Mouse (Mus musculus): ENCODE measurements at regions not wholly inside any gene's neighbourhood (a gene's known extent, or its start where the extent isn't known, plus 50 kb on each side); places are given as distances from the start of the nearest gene placed in this dataset.
A peak's percentile ranks its signal among the peaks of the same experiment; 100 is the strongest.

DNA sequence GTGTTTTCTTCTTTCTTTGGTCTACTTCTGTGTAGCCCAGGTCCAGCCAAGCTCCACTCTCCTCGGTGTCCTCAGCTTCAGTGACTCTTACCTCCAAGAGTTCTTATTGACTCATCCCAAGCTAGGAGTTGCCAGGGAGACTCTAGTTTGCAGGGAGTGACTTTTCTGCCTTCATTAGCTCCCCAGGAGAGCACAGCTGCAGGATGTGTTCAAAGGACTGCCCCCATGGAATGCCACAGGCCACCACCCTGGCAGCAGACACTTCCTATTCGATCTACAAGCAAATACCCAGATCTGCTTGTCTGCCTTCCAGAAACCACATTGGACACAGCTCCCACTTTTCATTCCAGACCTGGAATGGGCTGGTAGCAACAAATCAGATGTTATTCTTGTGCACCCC is 269.6 kb upstream of the Tnp1 start:
- no peak for DNase-seq

DNA sequence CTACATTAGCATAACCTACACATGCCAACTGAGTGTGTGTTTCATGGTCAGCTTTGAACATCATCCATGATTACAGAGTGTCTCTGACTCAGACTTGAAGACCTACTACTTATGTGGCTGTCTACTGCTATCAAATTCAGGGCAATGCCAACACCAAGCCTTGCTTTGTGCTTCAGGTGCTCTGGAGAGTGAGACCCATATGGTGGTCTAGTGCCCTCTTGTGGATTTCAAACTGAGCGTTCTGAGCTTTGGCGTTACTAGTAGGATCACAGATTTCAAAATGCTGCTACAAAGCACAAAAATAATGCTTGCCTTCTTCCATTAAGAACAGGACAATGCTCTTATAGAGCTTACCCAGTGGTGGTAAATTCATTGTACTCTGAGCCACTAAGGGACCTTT is 258.8 kb upstream of the Tnp1 start:
- peak; percentile 48 for DNase-seq

DNA sequence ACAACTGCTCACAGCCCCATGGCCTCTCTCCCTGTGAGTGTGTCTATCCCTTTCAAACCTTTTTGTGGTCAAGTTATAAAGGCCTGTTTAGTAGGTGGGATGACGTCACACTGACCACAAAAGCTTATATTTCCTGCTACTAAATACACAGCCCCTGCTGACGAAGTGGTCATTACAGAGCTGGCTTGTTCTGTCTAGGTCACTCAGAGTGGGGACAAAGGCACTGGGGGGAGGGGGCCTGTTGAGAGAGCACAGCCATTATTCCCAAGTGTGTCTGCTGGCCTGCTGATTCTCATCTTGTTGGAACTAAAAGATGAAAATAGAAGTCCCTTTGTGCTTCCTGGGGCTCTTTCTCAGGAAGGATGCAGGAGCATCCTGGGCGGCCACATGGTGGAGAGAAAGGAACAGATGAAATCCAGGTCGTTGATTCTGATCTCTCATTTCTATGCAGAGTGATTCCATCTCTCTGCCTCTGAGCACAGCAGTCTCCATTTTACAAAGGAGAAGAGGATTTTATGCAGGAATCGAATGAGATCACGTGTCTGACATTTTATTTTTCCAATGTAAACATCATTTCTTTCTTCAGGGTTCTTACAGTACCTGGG is 255.2 kb upstream of the Tnp1 start:
- DNase-seq, result no peak

DNA sequence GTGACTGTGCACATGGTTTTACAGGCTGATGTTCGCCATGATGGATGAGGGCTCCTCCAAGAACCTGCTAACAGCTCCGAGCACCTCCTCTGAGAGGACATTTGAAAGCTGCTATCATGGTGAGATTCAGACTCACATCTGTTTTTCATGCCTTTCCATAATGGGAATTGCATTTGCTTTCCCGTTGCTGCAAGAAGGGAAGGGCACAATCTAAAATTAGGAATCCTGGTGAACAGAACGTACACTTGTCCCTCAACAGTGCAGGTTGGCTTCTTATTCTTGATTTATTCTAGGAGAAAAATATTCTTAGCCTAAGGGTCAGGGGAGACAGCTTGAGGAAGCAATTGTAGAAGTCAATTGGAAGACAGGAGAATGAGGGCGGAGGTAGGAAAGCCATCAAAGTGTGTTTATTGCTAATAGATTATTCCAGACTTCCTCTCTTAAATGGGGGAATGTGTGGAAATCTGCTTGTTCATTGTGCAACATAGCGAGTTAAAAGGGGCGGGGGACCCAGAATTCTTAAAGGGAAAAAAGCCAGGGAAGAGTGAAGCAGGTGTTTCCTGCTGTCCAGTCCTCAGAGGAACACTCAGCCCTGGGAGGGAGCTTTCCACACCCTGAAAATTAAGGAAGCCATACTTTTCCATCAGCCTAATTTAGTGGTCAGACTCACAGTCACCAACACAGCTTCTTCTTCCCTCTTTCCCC is 253.5 kb upstream of the Tnp1 start:
- DNase-seq, result no peak

DNA sequence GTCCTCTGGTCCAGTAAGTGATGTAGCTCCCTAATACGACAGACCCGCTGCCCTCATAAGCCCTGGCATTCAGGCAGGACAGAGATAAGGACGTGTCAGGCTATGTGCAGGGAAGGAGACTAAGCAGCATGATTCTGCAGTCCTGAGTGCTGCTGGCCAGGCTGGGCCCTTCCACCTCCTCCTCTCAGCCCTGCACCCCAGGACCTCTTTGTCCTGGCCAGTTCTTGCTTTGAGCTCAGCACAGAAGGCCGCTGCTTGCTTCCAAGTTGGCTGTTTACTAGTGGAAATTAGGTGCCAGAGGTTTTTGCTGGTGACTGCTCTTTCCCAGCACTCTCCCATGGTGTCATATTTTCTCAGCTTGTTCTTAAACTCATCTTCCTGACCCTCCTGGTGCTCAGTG is 249.3 kb upstream of the Tnp1 start:
- DNase-seq, result no peak

DNA sequence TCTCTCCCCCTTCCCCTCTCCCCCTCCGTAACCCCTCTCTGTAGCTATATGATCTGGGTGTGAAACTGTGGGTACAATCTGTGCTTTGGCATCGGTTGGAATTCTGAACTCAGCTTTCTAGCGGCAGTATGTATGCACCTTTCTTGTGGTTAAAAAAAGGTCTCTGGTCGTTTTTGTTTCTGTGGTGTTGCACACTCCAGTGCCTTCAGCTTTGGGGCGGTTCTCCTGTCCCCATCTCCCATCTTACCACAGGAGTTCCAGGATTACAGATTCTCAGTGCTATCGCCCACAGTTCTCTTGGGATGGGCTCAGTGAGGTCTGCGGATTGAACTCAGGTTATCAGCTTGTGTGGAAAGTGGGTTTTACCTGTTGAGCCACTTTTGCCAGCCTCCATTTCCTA is 248.5 kb upstream of the Tnp1 start:
- no peak for DNase-seq

DNA sequence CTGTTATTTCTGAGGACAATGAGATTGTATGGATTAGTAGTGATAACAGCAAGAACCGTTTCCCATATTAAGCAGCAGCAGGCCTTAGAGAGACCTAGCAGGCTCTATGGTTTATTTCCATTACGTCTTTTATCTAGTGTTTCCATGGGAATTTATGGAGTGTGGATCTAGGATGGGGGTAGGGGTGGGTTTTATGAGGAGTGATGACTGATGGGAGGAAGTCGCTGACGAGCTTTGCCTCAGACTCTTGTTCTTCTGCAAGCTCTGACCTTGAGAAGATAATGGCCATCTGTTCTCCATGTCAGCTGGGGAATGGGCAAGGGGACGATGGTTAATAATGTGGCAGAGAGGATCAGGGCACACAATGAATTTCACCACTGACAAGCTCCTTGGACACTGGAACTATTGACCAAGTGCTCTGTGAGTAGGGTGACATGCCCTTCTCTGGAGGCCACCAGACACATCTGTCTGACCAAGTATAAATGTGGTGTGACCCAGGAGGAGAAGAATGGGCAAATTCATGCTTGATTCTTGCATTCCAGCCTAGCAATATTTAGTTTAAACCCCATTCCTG is 243.9 kb upstream of the Tnp1 start:
- DNase-seq, result no peak

DNA sequence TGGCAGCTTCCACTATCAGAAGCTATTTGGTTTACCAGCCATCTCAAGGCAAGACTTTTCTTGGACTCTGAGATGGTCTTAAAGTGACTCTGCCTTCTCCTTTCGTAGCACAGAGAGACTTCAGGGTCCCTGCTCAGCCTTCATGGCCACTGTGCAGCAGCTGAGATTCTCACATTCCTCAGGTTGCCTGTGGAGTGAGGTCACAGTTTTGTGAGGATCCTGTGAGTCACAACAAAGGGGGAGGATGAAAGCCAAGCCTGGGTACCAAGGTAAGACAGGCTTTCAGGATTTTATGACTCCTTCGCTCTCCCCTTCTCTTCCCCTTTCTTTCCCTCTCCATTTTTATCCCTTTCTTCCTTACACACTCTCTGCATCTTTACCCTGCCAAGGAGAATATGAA is 241.6 kb upstream of the Tnp1 start:
- no peak for DNase-seq

DNA sequence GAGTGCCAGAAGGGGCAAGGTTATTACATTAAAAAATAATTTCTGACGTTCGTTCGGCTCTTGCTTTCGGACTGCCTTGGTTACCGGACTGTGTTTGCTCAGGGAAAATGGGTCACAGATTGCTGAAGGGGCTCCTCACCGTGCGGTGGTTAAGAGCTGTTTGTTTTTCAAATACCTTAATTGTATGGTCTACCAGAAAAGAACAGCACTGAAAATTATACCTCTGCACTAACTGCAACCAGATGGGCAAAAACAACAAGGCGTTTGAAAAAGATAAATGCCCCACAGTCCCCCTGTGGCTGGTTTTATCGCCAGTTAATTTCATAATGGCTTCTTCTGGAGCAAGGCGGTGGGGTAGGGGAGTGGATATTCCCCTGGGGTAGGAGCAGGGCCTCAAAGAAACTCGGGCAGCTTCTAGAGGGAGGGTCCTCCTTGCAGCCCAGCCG is 236.2 kb upstream of the Tnp1 start:
- no peak for DNase-seq

DNA sequence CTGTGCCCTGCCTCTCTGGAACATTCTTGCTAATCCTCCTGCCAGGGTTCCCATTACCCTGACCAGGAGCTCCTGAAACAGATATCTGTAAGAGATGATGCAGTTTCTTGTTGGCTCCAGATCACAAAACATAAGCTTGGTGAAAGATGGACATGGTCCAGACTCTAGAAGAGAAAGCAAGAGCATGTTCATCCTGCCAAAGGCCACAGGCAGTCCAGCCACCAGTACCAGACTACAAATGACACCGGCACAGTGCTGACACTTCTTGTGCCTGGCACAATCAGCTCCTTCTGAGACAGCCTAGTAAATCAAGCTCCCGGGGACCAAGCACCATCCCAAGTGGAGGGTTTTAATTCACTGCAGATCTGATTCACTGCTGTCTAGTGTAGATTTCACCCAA is 228.3 kb upstream of the Tnp1 start:
- DNase-seq, result no peak

DNA sequence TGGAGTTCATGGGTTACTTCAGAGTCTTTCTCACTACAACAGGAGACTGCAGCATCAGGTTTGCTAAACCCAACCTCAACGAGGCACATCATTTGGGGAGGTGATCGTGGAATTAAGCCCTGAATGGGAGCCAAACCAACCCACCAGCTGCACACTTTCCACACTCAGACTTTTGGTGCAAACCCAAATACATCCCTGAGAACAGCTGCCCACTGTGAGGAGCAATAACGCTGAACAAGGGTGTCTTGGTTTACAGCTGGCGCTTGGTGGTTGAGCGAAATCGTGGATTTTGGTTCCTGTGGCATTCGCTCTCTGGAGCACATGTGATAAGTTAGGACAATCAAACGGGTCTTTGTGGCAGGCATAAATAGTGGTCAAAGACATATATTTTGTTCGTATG is 226.6 kb upstream of the Tnp1 start:
- DNase-seq, result no peak

DNA sequence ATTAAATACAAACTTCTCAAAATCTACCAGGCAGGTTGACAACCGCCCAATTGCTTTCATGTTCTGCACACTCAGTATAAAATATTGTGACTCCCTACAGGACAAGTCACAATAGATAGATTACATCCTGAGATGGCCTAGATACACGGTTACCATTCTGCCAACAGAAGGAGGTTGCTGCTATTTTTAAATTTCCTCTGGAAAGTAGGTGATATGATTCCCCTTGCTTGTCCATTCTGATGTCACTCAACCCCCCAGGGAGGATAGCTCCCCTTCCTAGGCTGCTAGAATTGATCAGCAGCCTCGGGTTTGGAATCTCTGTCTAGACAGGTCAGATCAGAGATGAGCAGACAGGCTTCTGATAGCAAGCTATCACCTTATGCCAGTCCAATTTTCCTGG is 221.2 kb upstream of the Tnp1 start:
- no peak for DNase-seq

DNA sequence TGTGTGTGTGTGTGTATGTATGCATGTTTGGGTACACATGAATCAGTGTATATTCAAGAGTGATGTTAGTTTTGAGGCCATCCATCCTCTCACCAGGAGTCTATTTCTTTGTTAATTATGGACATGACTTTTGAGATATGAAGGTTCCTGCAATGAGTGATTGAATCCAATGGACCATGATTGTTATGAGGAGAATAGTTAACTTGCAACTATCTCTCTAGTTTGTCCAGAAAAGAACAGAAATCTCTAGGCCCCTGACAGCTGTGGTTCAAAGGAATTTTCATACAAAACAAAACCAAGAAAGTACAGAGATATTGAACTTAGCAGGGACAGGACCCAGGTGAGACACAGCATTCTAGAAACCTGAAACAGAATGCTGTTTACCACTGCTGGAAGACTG is 217.9 kb upstream of the Tnp1 start:
- DNase-seq, result no peak

DNA sequence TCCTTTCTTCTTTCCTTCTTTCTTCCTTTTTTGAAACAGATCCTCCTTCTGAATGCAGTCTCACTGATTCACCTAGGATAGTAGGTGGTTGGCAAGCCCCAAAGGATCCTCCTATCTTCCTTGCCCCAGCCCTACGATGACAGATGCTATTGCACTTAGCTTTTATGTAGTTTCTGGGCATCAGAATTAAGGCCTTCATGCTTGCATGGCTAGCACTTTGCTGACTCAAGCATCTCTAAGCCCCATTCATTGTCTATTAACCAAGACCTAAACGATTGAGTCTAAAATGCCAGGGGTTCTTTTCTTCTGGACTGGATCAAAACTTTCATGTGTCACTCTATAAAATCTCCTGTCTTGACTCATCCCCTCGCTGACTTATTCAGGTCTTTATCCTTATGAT is 217.3 kb upstream of the Tnp1 start:
- DNase-seq, result no peak

DNA sequence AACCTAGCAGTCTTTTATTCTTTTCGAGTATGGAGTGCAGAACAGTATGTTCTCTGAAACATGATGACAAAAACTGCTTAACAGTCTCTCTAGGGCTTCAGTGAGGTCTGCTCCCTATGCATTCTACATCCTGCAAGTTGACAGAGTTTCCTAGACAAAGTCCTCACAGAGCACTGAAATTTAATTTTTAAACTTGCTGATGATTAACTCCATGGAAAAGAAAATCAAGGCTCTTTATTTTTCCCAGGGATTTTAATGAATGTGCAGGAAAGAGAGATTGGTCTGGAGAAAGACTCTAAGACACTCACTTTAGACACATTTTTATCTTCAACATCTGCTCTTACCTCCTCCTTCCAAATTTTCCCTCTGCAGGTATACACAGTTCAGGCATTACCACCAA is 214.9 kb upstream of the Tnp1 start:
- DNase-seq, result no peak

DNA sequence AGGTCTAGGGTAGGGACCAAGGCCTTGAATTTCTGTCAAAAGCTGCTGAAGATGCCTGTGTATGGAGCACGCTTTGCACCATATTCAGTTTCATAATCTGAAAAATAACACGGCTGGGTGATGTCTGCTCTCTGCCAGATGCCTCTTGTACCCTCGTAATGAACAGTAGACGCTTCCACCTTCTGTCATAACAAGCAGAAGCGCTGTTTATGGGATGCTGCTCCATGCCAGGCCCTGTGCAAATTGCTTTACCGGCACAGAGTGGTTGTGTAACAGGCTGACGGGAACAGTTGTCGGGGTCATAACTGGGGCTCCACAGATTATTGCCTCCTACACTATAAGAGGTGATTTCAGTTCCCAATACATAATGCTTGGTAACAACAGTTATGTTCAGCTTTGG is 211.5 kb upstream of the Tnp1 start:
- no peak for DNase-seq

DNA sequence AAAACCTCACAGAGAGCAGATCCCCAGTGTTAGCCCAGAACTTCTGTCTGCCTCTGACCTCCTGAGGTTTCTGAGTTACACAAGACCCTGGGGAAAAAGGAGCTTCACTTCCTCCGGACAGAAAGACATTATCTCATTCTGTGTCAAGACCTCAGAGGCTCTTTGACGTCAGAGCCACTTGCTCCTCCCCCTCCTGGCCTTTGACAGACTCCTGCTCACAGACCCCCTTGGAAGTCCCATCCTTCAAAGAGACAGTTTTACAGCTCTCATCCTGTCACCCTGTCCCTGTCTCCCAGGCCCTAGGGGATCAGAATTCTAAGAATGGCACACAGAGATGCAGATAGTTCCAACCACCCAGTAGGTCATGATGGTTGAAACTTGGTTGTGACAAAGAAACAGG is 206.2 kb upstream of the Tnp1 start:
- DNase-seq, result peak; percentile 77

DNA sequence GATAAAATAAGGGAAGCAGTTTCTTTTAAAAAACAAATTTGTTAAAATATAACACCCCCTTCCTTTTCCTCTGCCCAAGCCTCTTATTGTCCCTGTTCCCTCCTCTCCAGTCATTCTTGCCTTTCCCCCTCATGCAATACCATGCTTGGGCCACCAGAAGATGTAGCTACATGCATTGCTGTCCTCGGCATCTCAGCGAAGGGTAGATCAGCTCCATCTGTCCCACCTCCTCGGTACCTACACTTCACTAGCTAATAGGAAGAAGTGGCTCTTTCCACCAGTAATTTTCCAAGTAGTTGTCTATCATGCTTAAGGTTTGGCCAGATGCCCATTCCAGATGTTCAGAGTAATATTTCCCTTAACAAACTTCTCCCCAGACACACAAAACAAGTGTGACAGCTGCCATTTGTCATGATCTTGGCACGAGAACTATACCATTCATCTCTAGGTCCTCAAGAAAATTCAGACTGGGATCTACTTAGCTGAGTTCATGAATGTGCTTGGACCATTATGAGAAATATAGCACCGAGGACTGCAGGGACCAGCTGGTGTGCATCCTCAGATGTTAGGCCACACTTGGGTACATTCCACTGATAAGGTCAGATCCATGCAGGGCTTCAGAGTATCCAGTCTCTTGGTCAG is 198.7 kb upstream of the Tnp1 start:
- peak; percentile 66 for DNase-seq

DNA sequence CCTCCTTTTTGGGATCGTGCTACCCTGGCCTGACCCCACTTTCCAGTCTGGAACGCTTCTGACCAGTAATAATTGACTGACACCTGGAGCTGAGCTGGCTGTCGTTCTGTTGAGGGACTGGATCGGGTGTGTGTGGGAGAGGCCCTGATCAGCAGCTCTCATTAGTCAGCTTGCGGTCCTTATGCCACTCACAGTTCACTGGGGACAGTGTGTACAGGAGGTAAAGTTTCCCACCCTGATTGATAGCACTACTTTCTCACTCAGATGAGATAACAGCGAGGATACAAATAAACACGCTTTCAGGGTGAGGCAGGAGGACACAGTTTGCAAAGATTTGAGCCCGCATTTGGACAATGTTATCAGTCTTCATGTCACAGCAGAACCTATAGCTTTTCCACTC is 191.7 kb upstream of the Tnp1 start:
- DNase-seq, result no peak

DNA sequence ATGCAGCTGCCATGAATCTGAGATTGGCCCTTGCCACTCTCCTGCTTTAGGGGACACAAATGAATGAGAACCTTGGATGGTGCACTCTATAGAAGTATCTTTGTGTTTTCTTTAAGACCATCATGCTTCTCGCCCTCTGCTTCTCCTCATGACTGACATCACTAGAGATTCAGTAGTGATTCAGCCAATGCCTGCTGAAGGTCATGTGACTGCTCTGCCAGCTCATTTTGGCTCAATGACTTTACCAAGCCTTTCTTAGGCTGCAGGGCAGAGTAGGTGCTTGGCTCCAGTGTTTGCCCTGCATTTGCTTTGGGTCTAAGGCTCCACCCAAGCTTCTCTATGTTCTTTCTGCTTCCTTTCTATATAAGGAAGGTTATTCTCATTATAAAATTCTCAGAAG is 190.1 kb upstream of the Tnp1 start:
- no peak for DNase-seq

DNA sequence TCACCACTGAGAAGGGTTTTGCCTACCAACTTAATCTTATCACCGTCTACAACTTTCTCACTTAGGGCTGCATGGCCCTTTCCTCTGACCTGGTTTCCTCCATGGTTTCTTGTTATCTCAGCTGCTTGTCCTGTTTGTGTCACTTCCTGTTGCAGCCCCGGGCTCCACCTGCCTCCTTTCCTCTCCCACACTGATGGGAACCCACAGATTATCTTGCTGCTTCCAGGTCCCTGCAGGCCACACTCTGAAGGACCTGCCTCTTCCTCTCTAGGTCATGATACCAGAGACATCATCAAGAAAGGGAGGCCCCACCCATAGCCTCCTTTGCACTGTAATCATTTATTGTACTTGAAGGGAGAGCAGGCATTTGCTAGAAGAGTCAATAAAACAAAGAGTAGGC is 184.4 kb upstream of the Tnp1 start:
- peak; percentile 44 for DNase-seq

DNA sequence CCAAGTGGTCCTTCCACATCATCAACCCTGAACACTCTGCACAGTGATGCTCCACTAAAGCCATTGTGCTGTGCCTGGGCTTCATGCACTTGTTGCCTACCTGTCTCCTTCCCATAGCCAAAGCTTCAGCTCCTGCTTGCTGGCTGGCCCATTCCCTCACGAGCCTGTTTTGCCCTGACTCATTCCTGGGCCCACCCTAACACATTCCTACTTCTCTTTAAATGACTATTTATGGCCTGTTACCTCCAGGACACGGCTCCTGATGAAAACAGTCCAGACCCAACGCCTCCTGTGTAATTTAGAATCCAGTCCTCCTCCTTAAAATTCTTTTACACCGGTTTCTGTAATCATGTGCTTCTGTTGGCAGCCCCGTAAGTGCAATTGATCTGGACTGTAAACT is 175.1 kb upstream of the Tnp1 start:
- DNase-seq, result no peak

DNA sequence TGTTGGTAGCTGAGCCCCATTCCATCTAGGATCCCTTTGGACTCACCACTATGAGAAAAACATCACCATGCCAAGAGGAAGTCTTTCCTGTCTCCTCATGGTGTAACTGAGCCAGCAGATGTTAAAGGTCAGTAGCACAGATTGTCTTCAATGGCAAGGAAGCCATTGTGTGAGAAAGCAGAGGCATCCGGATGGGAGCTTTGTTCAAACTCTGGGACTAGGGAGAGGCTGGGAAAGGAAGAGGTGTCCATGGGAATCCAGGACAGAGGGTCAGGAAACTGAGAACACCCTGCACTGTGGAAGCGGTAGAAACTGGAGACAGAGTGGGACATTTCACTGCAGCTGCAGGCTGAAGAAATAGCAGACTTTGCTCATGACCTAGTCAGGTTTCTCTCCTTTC is 173.1 kb upstream of the Tnp1 start:
- DNase-seq, result peak; percentile 46

DNA sequence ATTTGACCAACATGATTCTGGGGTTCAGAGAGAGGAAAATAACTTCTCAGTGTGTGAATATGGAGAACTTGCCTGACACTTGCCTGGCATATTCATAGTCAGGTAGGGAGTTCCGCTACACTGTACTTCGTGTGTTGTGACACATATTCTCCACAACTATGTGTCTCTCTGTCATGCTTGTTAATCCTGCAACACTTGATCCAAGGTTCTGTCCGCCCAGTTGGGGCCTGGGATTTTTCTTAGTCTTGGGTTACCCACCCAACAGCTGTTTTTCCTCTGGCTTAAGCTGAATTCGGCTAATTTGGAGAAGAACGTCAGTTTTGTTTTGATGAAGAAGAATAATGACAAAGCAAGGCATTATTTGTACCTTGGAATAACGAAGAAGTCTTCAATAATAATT is 168.8 kb upstream of the Tnp1 start:
- DNase-seq, result no peak
